Mouse (Mus musculus): ENCODE measurements around the gene Rps6kc1.

The Rps6kc1 gene

DNA sequence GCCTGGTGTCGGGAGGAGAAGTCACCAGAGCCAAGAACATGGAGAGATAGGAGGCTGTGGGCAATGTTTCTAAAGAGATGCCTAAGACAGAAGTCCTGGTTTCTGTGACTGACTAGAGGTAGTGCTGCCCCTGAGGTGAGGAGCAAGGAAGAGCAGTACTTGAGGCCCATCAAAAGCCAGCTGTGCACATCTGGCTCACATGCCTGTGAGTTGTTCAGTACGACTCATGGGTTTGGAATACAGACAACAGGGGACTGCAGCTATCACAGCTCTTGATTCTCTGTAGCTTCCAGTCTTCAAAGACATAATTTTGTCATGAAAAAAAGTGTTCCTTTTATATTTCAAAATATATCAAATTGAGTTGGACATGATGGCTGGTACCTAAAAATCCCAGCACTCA lies 10.5 kb downstream of the Rps6kc1 start:
- no peak for DNase-seq (ENCODE audit: low spot score in 2 of 2)

DNA sequence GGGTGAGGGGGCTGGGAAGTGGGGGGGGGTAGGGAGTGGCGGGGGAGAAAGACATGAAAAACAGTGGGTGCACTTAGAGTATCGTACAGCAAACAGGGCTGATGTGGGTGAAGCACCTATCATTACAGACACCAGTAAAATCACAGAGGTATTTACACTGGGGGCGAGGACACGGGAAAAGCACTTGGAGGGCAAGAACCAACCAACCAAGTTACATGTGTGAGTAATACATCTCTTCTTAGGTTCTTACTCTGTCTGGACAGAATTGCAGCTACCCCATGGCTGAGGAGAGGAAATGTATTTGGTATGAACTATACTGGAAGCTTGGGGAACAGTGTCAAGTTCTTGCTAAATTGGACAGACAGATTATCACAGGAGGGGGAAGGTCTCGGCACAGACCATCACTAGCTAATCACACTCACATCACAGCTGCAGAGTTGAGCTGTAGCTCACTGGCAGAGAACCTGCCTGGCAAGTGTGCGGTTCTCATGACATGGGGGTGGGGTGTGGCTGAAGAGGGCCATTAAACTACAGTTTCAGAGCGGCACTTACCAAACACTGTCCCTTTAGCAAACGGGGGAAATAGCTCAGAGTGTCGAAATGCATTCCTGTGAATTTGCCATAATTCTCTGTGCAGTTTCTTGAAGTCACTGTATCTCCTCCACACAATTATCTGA lies 12.5 kb downstream of the Rps6kc1 start:
- no peak for DNase-seq (ENCODE audit: low spot score in 2 of 2)

DNA sequence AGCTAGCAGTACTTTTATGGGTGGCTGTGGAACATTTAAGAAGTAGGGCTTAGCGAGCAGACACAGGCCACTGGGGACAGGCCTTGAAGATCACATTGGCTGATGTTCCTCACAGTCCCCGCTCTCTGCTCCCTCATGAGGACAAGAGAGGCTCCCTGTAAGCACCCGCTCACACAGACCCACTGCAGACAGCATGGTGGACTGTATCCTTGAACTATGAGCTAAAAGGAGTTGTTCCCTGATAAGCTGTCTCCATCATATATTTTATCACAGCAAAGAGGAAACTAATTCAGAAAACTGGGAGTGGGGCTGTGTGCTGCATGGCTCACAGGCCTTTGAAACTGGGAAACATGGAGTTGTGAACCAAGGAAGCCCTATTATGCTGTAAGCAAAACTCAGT lies 13.4 kb downstream of the Rps6kc1 start:
- DNase-seq (ENCODE audit: low spot score in 2 of 2): no peak

DNA sequence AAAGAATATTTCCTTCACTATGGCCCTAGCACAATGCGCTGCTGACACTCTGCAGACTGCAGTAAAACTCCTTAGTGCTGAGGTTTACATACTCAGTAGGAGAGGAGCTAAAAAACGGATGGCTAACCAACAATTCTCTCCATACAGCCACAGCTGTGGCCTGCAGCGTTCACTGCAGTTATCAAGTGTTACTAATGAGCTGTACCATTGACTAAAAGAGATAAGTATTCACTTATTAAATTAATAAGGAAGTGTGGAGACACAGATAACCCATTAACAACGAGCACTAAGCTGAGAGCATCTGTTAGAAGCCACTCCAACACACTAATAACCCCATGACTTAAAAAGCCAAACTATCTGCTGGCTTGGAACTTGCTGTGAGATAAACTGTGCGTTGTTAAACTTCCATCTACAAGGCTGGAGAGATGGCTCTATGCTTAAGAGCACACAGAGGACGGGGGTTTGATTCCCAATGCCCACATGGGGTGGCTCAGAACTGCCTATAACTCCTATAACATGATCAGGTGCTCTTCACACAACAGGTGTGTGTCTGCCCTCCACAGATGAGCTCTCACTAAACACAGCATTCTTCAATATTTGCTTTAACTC lies 17.9 kb downstream of the Rps6kc1 start:
- DNase-seq (ENCODE audit: low spot score in 2 of 2): no peak

DNA sequence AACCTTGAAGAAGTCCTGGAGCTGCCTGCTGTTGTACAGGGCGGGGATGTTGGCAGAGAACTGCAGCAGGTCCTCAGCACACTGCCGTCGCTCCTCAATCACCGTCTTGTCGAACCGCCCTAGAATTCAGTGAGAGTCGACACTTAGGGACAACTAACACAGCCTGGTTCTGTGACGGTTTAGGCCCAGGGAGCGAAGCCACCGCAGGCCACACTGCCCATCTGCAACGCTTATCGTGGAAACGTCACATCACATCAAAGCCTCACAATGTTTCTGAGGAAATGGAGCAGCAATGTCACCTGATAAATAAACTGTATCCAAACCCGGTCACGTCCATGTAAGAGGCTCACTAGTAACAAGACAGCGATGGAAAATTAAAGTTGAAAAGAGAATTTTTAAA lies 22.9 kb downstream of the Rps6kc1 start:
- no peak for DNase-seq (ENCODE audit: low spot score in 2 of 2)

DNA sequence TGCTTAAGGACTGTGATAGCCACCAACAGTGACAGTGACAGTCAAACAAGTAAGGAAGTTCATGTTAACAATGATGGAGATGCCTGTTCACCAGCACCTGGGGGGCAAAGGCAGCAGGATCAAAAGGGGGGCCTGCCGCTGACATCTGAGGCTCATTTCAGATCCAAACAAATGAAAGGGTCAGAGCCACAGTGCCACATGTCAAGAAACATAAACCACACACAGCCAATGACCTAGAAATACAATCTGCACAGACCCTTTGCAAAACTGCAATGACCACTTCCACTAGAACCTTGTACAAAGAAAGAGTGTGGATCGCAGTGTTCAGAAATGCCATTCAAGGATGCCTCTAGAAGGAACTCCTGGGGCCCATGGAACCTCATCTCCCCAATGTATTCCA lies 23.5 kb downstream of the Rps6kc1 start:
- DNase-seq (ENCODE audit: low spot score in 2 of 2): no peak

DNA sequence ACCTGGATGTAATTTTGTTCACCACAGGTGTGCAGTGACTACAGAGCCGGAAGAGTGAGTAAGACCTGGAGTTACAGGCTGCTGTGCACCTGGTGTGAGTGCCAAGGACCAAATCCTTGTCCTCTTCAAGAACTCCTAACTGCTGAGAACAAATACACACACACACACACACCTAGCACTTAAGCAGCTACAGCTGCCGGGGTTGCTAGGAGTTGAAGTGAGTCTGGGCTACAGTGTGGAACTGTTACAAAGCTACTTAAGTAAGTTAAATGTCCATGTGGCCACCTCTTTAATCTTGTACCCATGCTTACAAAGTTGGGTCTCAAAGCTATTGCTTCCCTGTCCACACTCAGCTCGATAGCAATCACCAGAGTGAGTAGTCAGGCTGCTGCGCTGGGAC lies 25.6 kb downstream of the Rps6kc1 start:
- no peak for DNase-seq (ENCODE audit: low spot score in 2 of 2)

DNA sequence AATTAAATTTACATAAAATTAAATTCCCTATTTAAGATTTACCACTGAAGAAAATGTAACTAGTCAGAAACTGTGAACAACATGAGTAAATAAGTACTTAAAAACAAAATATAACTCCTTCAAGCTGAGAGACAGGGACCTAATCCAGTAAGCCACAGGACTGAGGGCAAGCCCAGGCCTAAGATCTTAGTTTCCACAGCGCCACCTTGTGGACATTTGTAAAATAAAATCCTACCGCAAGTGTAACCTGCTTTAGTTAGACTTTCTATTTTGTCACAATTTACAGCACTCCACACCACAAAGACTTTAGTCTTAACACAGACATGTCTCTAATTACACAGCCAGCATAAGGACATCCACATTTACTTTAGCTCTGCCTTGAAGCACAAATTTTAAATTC lies 30.1 kb downstream of the Rps6kc1 start:
- DNase-seq (ENCODE audit: low spot score in 2 of 2): peak in 1 of 2 experiments; percentile 60

DNA sequence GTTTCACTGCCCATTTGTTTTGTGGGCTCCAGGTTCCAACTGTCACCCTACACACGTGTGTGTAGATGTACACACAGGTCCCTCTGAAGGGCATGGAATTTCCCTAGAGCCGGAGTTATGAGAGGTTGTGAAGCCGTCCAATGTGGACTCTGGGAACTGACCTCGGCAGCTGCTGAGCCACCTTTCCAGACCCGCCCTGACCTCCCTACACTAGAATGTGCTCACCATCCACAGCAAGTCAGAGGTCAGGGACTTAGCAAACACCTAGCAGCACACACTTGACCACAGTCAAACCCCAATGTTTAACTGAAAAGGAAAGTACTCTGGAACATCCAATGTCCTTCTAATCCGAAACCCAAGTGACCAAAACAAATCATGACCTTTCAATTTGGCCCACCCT lies 30.9 kb downstream of the Rps6kc1 start:
- no peak for DNase-seq (ENCODE audit: low spot score in 2 of 2)

DNA sequence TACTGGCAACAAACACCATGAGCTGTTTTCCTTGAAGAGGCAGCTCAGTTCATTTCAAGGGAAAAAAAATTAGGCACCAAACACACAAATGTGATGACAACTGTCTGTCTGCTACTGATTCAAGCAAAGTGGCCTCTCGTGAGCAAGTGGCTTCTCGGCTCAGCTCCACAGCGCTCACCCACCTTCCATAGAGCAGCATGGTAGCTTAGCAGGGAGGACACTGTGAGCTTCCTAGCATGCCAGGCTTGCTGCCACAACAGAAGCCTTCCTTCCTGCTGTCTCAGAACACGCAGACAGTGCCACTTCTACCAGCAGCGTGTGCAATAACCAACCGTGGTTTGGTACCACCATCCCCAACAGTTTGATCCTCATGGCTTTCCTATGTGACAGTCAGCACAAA lies 35.8 kb downstream of the Rps6kc1 start:
- no peak for DNase-seq (ENCODE audit: low spot score in 2 of 2)

DNA sequence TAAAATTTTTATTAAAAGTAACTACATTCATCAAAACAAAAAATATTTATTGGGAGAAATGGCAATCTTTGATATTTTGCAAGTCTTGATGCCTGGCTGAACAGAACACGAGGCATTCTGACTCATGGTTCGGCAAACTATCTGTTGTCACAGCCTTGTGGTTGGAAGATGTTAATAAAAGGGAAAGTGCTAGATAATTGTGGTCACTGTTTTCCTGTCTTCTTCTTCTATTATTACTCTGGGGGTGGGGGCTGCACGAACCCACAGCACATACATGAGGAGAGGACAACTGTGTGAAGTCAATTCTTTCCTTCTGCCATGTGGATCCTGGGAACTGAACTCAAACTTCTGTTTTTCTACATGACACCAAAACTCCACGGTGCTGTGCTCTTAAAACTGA lies 36.5 kb downstream of the Rps6kc1 start:
- no peak for DNase-seq (ENCODE audit: low spot score in 2 of 2)

DNA sequence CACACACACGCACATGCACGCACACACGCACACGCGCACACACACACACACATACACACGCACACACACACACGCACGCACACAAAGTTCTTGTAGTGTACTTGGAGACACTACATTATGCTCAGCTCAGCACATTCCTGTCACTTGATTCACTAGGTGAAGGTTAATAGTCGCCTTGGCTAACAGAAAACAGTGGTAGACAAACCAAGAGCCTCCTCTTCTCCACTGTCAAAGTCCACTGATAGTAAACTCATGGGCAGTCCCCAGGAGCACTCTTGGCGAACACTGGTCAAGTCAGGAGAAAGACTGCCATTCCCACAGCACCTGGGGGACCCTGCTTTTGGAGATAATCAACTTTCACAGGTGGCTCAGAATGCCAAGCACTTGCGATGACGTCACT lies 40.5 kb downstream of the Rps6kc1 start:
- DNase-seq (ENCODE audit: low spot score in 2 of 2): no peak

DNA sequence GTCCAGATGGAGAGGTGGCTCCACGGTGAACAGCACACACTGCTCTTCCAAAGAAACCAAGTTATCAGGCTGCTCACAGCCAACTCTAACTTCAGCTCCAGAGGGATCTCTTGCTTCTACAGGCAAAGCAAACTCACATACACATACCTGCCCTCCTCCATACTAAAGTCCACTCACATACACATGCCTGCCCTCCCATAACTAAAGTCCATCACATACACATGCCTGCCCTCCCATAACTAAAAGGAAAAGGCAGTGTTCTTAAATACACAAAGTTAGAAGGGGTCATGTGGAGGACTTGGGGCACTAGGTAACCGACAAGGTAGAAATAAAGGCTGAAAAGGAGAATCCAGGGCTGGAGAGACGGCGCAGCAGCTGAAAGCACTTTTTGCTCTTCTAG lies 41.6 kb downstream of the Rps6kc1 start:
- DNase-seq (ENCODE audit: low spot score in 2 of 2): no peak

DNA sequence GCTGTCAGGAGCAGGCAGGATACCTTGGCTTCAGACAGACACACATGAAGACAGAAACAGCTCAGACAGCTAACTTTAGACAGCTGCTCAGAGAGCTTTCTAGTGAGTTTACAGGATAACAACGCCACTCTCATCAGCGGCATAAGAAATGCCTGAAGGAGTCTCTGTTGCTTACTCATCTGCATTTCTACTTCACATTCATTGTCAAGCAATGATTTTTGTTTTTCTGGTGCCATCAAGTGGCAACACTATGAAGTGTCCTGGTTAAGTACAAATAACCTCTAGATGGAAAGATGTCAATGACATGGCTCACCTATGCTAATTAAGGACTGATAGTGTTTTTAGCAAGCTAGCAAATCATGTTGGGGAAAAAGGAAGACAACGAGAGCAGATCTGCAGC lies 42.8 kb downstream of the Rps6kc1 start:
- peak in 1 of 2 experiments; percentile 48 for DNase-seq (ENCODE audit: low spot score in 2 of 2)

DNA sequence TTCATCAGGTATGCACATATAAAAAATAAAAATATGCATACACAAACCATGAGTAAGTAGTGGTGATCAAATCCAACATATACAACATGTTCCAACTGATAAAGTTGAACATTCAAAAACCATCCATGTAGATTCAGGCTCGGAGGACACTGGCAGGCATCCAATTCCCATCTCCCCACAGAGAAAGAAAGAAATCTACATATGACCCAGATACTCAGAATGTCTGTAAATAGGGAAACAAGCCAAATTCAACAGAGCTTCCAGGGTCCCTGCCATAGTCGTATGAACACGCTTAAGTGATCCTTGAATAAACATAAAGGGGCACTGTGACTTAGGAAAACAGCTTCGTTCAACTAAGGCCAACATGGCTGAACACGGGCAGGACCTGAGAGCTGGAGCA lies 49.9 kb downstream of the Rps6kc1 start:
- no peak for DNase-seq (ENCODE audit: low spot score in 2 of 2)

DNA sequence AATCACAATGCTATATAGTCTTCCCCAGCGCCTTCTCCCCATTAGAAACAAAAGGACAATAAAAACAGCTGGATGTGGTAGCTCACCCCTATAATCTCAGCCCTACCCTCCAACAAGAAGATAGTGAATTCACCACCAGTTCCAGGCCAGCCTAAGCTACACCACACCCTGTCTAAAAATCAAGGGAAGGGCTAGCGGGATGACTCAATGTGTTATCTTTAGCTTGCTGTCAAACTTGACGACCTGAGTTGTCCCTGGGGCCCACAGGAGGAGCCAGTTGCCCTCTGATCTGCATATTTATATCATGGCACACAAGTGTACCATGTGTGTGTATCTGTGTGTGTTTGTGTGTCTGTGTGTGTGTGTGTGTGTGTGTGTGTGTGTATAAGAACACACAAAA lies 57.1 kb downstream of the Rps6kc1 start:
- DNase-seq (ENCODE audit: low spot score in 2 of 2): no peak

DNA sequence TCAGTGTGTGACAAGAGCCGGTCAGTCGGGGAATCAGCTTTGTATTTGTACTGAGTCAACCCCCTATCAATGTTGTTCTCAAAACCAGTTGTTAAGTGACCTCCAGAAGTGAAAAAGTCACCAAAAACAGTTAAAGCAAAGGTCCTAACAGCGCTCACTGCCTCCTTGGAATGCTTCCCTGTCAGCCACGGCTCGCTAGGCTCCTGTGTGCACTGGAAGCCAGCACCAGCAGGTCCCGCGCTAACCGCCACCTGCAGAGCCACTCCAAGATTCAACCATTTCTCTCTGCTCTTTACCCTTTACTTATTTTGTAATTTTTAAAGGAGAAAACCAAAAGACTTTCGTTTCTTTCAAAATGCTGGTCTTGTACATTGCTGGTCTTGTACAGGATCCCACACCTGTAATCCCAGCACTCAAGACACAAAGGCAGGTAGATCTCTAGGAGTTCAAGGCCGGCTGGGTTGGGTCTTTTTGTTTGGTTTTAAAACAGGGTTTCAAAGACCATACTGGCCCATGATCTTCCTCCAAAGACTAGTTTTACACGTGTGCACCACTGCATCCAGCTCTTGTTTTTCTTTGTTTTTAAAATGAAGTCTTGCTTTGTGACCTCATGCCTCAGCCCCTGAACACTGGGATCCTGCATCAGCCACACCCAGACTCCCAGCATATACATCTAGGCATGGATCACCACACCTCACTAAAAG lies 62.3 kb downstream of the Rps6kc1 start:
- no peak for DNase-seq (ENCODE audit: low spot score in 2 of 2)

DNA sequence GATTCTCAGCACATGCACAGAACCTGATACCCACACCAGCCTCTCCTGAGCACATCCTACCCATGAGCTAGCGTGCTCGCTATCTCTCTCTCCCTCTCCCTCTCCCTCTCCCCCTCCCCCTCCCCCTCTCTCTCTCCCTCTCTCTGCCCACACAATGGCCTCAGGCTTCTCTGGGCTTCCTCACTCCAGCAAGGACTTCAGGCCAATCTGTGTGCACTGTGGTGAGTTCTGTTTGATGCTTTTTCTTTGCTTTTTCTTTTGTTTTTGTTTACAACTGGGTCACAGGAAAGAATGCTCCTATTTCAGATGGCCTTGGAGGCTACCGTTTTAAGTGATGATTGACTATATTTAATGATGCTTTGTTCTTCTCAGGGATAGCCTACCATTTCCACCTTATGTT lies 62.9 kb downstream of the Rps6kc1 start:
- no peak for DNase-seq (ENCODE audit: low spot score in 2 of 2)

DNA sequence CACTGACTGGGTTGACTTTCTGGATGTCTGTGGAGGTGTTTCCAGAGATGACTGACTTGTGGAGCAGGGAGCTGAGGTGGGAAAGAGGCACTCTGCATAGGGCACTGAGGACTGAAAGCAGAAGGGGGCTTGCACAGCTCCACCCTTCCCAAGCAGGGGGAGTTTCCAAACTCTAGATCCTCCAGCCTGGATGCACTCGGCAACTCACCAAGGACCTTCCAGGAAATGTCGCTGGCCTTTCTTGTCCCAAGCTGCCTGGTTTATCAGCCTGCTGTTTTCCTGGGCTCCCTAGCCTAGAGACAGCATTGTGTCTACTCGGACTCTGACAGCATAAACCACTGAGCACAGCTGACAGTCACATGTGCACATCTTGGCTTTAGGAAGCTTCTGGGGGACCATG lies 64.6 kb downstream of the Rps6kc1 start:
- no peak for DNase-seq (ENCODE audit: low spot score in 2 of 2)

DNA sequence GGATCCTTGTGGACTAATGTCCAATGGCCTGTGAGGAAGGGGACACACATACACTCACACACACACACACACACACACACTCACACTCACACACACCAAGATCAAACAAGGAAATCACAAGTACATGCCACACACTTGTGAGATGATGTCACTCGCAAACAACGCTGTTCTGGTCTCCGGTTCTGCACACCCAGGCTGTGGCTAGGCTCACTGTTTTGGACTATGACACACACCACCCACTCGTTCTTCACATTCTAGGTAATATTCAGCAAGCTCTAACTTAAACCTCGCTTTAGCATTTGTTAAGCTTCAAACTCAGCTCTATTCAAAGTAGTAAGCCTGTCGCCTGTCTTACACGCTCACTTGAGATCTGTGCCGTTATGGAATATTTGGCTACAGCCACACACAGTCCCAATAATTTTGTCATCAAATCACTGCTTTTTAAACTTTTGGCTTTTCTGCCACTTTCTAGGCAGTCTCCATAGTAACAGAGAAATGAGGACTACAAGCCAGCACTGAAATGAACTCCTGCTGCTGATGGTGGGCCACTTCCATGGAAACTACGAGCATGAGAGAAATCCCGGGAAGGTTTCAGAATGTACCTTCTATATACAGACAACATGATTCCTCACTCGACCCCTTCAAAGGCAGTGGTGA lies 65.4 kb downstream of the Rps6kc1 start:
- no peak for DNase-seq (ENCODE audit: low spot score in 2 of 2)

DNA sequence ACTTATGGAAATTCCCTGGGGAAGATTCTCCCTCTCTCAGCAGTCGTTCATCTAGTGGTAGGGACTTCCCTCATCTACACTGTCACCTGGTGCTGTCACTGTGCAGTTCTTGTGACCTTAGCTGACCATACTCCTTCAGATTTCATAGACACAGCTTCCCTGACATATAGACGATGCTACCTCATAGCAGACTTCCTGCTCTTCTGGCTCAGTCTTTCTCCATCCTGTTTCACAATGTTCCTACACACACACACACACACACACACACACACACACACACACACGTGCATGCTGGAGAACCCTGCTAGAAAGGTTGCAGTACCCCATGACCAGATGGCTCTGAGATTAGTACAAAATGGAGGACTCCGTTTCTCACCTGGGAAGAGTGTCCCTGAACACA lies 66.2 kb downstream of the Rps6kc1 start:
- DNase-seq (ENCODE audit: low spot score in 2 of 2): no peak

DNA sequence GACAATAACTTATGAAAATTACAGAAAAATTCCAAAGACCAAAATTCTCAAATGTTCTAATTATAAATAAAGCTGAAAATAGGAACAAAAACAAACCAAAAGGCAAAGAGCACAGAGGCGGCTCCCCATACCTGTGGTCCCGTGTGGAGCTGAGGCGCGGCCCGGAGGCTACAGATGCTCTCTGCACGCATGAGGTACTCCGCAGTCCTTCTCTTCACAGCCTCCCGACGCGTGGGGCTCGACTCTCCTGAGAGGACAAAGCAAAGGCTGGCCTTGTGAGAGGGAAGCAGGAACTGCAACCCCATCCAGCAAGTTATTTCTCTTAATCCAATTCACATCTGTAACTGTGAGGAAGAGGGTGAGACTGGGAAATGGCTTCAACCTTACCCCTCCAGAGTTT lies 67.2 kb downstream of the Rps6kc1 start:
- no peak for DNase-seq (ENCODE audit: low spot score in 2 of 2)

DNA sequence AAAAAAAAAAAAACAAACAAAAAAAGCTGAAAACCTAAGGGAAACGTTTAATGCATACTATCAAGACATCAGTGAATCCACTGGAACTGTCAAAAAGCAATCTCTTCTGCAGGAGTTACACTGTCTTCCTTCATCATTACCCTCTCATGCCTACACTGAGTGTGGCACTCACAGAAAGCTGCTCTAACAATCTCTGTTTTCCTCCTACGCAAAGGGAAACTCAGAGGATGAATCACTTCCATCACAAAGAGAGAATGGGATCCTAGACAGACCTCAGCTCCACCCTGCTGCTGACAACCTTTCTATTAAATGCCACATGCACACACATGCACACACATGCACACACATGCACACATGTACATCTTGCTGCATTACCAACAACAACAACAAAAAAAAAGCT lies 75.5 kb downstream of the Rps6kc1 start:
- no peak for DNase-seq (ENCODE audit: low spot score in 2 of 2)
